Mouse (Mus musculus): Measurements from ENCODE around the gene Fam83g. TPM values are rescaled to one million over a fixed set of nuclear protein-coding genes. Genes with fewer than 3 reads are reported as not detected.

Fam83g gene
- total RNA-seq, 2 experiments from 2014 or later, result not detected

GRCm38 (mm10) chr11:61652216-61652615 is 31.7 kb upstream of the Fam83g start:
- no peak for DNase-seq

GRCm38 (mm10) chr11:61652686-61653447 is 31.0 kb upstream of the Fam83g start, which contains the start of gene Grap:
Grap (plus strand) TSS chr11:61653265.
- no peak for DNase-seq

DNA sequence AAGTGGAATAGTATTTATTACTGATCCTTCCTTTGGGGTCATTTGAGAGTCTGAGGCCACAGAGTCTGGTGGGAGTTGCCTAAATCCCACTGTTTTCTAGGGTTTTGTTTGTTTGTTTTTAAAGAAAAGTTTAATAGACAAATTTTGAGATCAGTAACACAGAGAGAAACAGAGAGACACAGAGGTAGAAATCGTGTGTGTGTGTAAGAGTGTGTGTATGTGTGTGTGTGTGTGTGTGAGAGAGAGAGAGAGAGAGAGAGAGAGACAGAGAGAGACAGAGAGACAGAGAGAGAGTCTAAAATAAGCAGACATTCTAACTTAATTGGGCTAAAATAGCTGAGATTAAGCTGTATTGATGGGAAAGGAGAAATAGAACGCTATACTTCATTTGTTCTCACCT is 30.3 kb upstream of the Fam83g start:
- no peak for DNase-seq

DNA sequence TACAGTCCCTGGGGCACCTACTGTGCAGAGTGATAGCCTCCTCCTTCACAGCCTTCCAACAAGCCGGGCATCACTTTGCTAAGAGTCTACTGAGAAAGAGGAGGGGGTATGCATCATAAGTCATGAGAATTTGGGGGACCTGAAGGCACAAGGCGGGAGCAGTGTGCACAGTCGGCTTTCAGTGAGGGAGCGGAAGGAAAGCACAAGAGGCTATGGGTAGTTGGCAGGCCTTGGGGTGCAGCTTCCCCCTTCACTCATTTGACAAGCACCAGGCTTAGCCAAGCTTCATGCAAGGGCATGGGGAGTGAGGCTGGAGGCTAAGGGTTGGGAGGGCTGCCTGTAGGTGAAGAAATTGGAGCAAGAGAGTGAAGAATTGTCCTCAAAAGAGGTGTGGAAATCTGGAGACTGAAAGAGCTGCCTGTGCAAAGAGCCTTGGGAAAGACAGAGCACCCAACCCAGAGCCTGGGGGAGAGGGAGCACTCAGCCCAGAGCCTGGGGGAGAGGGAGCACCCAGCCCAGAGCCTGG is 29.0 kb upstream of the Fam83g start:
- no peak for DNase-seq

DNA sequence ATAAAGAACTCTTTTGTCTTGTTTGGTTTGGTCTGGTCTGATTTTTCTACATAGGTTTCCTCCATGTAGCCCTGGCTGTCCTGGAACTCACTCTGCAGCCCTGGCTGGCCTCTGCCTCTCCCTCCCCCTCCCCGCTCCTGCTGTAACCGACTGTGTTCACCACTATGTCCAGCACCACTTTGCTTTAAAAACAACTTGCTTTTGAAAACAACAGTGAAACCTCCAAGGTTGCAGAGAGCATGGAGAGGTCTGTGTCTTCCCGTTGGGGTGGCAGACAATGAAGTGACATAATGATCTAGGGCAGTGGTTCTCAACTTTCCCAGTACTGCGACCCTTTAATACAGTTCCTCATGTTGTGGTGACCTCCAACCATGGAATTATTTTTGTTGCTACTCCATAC is 28.2 kb upstream of the Fam83g start:
- DNase-seq, result no peak

GRCm38 (mm10) chr11:61656148-61656850 is 27.6 kb upstream of the Fam83g start:
- no peak for DNase-seq

- no peak for DNase-seq
These were observed 26.5 kb upstream of the Fam83g start for GRCm38 (mm10) chr11:61657432-61657831.

- DNase-seq, result no peak
These were observed 25.4 kb upstream of the Fam83g start for GRCm38 (mm10) chr11:61658360-61658922.

GRCm38 (mm10) chr11:61659011-61659858 is 24.7 kb upstream of the Fam83g start:
- no peak for DNase-seq

DNA sequence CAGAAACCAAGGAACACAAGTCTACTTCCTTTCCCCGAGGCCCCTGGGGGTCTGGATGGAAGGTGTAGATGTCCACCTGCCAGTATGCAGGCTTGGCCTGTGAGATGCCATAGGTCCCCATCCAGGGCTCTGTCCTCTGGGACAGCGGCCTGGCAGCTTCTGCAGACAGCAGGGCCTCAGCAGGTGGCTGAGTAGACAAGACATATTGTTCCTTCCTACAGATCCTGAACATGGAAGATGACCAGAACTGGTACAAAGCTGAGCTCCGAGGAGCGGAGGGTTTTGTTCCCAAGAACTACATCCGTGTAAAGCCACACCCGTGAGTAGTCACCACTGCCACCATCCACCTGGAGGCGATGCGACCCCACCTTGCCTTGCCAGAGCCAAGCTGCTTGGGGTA is 23.9 kb upstream of the Fam83g start:
- DNase-seq, result no peak

DNA sequence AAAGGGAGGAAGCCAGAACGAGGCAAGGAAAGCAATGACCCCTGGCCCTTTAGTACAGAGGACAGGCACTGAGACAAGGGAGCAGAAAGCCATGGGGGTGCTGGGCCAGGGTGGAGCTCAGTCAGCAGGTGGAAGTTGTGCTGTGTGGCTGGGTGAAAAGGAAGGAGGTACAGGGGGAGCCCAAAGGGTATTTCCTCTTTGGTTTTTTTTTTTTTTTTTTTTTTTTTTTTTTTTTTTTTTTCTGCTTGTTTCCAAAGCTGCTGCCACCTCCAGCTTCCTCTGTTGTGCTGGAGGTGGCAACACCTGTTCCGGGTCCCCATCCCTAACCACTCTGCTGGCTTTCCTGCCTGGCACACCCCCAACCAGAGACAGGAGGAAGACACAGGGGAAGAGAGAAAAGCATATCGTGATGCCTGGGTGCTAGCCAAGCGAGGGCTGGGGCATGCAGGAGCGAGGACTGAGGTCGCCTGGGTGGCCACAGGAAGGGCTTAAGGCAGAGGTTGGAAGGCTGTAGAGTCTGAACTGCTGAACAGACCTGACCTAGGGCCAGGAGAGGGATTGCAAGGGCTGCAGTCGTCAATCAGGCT is 23.0 kb upstream of the Fam83g start:
- no peak for DNase-seq

GRCm38 (mm10) chr11:61662189-61662588 is 21.7 kb upstream of the Fam83g start:
- no peak for DNase-seq

- DNase-seq, result no peak
These were observed 18.5 kb upstream of the Fam83g start for GRCm38 (mm10) chr11:61665401-61665800.

- DNase-seq, result peak; percentile 29 to 38
These were observed 17.7 kb upstream of the Fam83g start for GRCm38 (mm10) chr11:61665991-61666799.

GRCm38 (mm10) chr11:61667248-61667647 is 16.6 kb upstream of the Fam83g start:
- DNase-seq, result no peak

DNA sequence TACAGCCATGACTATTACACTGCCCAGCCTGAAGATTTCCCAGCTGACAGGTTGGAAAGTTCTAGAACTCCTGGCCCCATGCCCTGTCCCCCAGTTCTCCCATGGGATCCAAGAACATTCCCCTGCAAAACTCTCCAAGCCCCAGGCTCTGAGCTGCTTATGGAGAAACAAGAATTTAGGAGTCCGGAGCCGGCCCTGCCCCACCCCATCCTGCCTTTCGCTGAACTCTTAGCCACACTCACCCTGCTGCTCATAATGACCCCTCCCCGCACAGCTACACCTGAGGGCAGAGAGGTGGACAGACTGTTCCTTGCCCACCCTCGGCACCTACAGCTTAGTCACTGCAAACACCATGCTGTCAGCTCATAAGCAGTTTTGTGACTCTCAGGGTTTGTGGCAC is 16.1 kb upstream of the Fam83g start:
- no peak for DNase-seq

DNA sequence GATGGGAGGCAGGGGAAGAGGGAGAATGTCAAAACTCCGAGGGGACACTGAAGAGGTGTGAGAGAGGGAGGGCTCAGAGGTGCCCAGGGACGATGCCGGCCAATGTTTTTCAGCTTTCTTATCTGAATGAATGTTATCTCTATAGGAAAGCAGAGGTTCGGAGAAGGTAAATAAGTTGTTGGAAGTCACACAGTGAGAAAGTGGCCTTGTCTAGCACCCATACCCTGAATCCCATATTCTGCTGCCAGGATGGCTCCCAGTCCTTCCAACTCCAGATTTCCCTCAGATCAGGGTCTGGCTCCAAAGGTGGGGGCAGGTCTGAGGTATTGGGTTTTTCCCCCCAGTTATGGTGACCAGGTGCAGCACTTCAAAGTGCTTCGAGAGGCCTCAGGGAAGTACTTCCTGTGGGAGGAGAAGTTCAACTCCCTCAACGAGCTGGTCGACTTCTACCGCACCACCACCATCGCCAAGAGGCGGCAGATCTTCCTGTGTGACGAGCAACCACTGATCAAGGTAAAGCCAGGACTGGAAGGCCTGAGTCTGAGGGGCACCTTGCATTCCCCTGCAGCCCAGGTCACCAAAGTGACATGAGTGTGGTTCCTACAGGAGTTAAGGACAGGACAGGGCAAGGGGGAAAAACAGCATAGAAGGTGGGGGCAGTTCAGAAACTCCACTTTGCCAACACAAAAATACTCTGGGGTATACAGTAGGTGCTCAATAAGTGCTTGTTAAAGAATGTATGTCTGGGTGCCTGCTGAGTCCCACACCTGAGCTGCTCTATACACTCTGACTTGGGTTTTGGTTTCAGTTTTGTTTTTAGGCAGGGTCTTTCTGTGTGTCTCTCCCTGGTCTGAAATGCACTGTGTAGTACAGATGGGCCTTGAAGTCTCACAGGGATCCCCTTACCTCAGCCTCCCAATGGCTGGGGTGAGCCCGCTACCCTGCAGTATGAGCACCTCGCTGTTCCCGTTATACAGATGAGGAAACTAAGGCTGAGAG is 14.1 kb upstream of the Fam83g start:
- DNase-seq, result no peak

DNA sequence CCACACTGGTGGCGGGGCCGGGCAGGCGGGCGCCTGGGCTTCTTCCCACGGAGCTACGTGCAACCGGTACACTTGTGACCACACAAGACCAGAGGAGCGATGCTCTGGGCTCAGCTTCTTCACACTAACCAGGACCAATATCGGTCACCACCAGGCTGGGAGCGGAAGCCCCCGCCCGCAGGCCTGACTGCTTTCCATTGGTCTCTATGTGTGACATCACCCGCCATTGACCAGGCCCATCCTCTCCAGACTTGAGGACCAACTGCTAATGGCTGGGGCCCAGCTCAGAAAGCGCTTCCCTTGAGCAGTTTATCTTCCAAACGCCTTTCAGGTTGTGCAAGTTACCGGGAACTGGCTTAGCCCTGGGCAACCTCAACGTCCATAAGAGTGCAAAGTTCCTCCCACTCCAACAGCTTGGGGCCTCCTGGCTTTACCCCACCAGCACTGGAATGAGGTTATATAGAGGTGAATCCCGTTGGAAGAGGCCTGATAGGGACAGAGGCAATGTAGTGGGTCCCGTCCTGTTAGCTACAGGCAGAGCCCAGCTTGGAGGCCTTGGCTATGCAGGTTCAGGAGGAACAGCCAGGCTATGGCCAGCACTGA is 12.0 kb upstream of the Fam83g start:
- no peak for DNase-seq

- DNase-seq, result no peak
These were observed 10.2 kb upstream of the Fam83g start for GRCm38 (mm10) chr11:61673686-61674085.
